Mouse (Mus musculus): ENCODE measurements around the gene Akirin1. TPM values are rescaled to one million over a fixed set of nuclear protein-coding genes. Genes with fewer than 3 reads are reported as not detected.

Akirin1 gene
- polyA plus RNA-seq, 1 experiment from 2014 or later: 93.4 TPM

- H3K9me3 ChIP-seq: no peaks in the 10 kb centered on the region
- peaks cover 38% of the 10 kb centered on the region for H3K36me3 ChIP-seq
- peaks cover 9% of the 10 kb centered on the region for H3K4me1 ChIP-seq (replicated peaks)
- H3K4me3 ChIP-seq (replicated peaks): no peak overlapping the region
- H3K27ac ChIP-seq: no peak overlapping the region
- 98% methylated on average over 2 of the region's 3 CpGs for WGBS
- no peaks in the 10 kb centered on the region for H3K27me3 ChIP-seq
- no peak overlapping the region for H3K9ac ChIP-seq (replicated peaks)
- no peak for ATAC-seq
- H3K4me2 ChIP-seq (replicated peaks): no peak overlapping the region
These were observed 37.7 kb downstream of the Akirin1 start for GRCm38 (mm10) chr4:123712431-123712830.

- H3K27me3 ChIP-seq: no peaks in the 10 kb centered on the region
These were observed 42.8 kb downstream of the Akirin1 start for GRCm38 (mm10) chr4:123707340-123707739.

GRCm38 (mm10) chr4:123705340-123705739 lies 44.8 kb downstream of the Akirin1 start:
- no peaks in the 10 kb centered on the region for H3K27me3 ChIP-seq
- no peaks in the 10 kb centered on the region for H3K4me1 ChIP-seq (replicated peaks)
- no peak overlapping the region for H3K4me3 ChIP-seq (replicated peaks)
- H3K9me3 ChIP-seq: no peaks in the 10 kb centered on the region
- H3K9ac ChIP-seq (replicated peaks): no peak overlapping the region
- H3K4me2 ChIP-seq (replicated peaks): no peak overlapping the region
- ATAC-seq: no peak
- no peak overlapping the region for H3K27ac ChIP-seq
- no peaks in the 10 kb centered on the region for H3K36me3 ChIP-seq
- 93% methylated on average over 2 of the region's 2 CpGs for WGBS

More at GRCm38 (mm10) chr4:123707340-123707739, 42.8 kb downstream of the Akirin1 start:
- Histone ChIP-seq H3K9me3 (no peaks in the 10 kb centered on the region), H3K27ac (no peak overlapping the region), H3K4me2 (replicated peaks) (no peak overlapping the region), H3K9ac (replicated peaks) (no peak overlapping the region), H3K36me3 (peaks cover 13% of the 10 kb centered on the region), H3K4me1 (replicated peaks) (no peaks in the 10 kb centered on the region), H3K4me3 (replicated peaks) (no peak overlapping the region)
- ATAC-seq: no peak
- WGBS: 94% methylated on average over 5 of the region's 5 CpGs

- no peak overlapping the region for H3K4me3 ChIP-seq (replicated peaks)
- ATAC-seq: no peak
- H3K9me3 ChIP-seq: no peaks in the 10 kb centered on the region
- no peak overlapping the region for H3K27ac ChIP-seq
- H3K4me1 ChIP-seq (replicated peaks): no peaks in the 10 kb centered on the region
- no peaks in the 10 kb centered on the region for H3K36me3 ChIP-seq
- 86% methylated on average over 12 of the region's 12 CpGs for WGBS
- H3K4me2 ChIP-seq (replicated peaks): no peak overlapping the region
- no peak overlapping the region for H3K9ac ChIP-seq (replicated peaks)
- H3K27me3 ChIP-seq: no peaks in the 10 kb centered on the region
These were observed 56.8 kb downstream of the Akirin1 start for GRCm38 (mm10) chr4:123693384-123693783.

- no peaks in the 10 kb centered on the region for H3K36me3 ChIP-seq
- no peak overlapping the region for H3K27ac ChIP-seq
- H3K4me2 ChIP-seq (replicated peaks): no peak overlapping the region
- no peak overlapping the region for H3K4me3 ChIP-seq (replicated peaks)
- ATAC-seq: no peak
- no peaks in the 10 kb centered on the region for H3K27me3 ChIP-seq
- H3K4me1 ChIP-seq (replicated peaks): peaks cover 3% of the 10 kb centered on the region; the same call in 1 of the 2 replicates
- 83% methylated on average over 3 of the region's 3 CpGs for WGBS
- H3K9ac ChIP-seq (replicated peaks): no peak overlapping the region
- no peaks in the 10 kb centered on the region for H3K9me3 ChIP-seq
These were observed 58.1 kb downstream of the Akirin1 start for GRCm38 (mm10) chr4:123692071-123692470.

GRCm38 (mm10) chr4:123690311-123690710 lies 59.8 kb downstream of the Akirin1 start:
- WGBS: 83% methylated on average over 10 of the region's 10 CpGs
- no peaks in the 10 kb centered on the region for H3K9me3 ChIP-seq
- no peaks in the 10 kb centered on the region for H3K36me3 ChIP-seq
- peaks cover 4% of the 10 kb centered on the region; the same call in 1 of the 2 replicates for H3K27me3 ChIP-seq
- no peak overlapping the region for H3K27ac ChIP-seq
- H3K4me2 ChIP-seq (replicated peaks): no peak overlapping the region
- no peak overlapping the region for H3K9ac ChIP-seq (replicated peaks)
- no peak overlapping the region for H3K4me3 ChIP-seq (replicated peaks)
- H3K4me1 ChIP-seq (replicated peaks): peaks cover 15% of the 10 kb centered on the region
- no peak for ATAC-seq

GRCm38 (mm10) chr4:123687025-123687781 lies 62.9 kb downstream of the Akirin1 start:
- Histone ChIP-seq H3K4me2 (replicated peaks) (peak overlapping the region; percentile 91), H3K4me3 (replicated peaks) (peak overlapping the region; percentile 90), H3K36me3 (peaks cover 17% of the 10 kb centered on the region), H3K27me3 (peaks cover 4% of the 10 kb centered on the region; the same call in 1 of the 2 replicates), H3K9ac (replicated peaks) (peak overlapping the region; percentile 97), H3K9me3 (no peaks in the 10 kb centered on the region), H3K27ac (peak overlapping the region; percentile 92), H3K4me1 (replicated peaks) (peaks cover 29% of the 10 kb centered on the region)
- WGBS: under 1% methylated on average over 65 of the region's 89 CpGs
- peak; percentile 75 for ATAC-seq

- H3K27me3 ChIP-seq: peaks cover 4% of the 10 kb centered on the region; the same call in 1 of the 2 replicates
- H3K36me3 ChIP-seq: peaks cover 22% of the 10 kb centered on the region
- H3K9me3 ChIP-seq: no peaks in the 10 kb centered on the region
- H3K4me1 ChIP-seq (replicated peaks): peaks cover 31% of the 10 kb centered on the region
- H3K9ac ChIP-seq (replicated peaks): peak overlapping the region; percentile 97
- peak overlapping the region; percentile 90 for H3K4me3 ChIP-seq (replicated peaks)
- peak overlapping the region; percentile 92 for H3K27ac ChIP-seq
- H3K4me2 ChIP-seq (replicated peaks): peak overlapping the region; percentile 91
- peak; percentile 75 for ATAC-seq
- under 1% methylated on average over 47 of the region's 56 CpGs for whole genome bisulfite sequencing
These were observed 63.6 kb downstream of the Akirin1 start for GRCm38 (mm10) chr4:123686368-123687024.

- H3K9ac ChIP-seq (replicated peaks): peak overlapping the region; percentile 97
- WGBS: 46% methylated on average over 8 of the region's 8 CpGs
- H3K27me3 ChIP-seq: peaks cover 4% of the 10 kb centered on the region; the same call in 1 of the 2 replicates
- H3K4me3 ChIP-seq (replicated peaks): peak overlapping the region; percentile 90
- H3K9me3 ChIP-seq: no peaks in the 10 kb centered on the region
- peak overlapping the region; percentile 91 for H3K4me2 ChIP-seq (replicated peaks)
- H3K4me1 ChIP-seq (replicated peaks): peaks cover 39% of the 10 kb centered on the region
- H3K27ac ChIP-seq: peak overlapping the region; percentile 92
- H3K36me3 ChIP-seq: peaks cover 29% of the 10 kb centered on the region
- peak; percentile 19 for ATAC-seq
These were observed 64.5 kb downstream of the Akirin1 start for GRCm38 (mm10) chr4:123685506-123686242.

- WGBS: 80% methylated on average over 7 of the region's 7 CpGs
- Histone ChIP-seq H3K4me1 (replicated peaks) (peaks cover 43% of the 10 kb centered on the region), H3K9me3 (no peaks in the 10 kb centered on the region), H3K4me3 (replicated peaks) (peak overlapping the region; percentile 90), H3K4me2 (replicated peaks) (peak overlapping the region; percentile 91), H3K27ac (no peak overlapping the region), H3K36me3 (peaks cover 34% of the 10 kb centered on the region), H3K9ac (replicated peaks) (peak overlapping the region; percentile 97), H3K27me3 (peaks cover 4% of the 10 kb centered on the region; the same call in 1 of the 2 replicates)
- ATAC-seq: no peak
These were observed 65.1 kb downstream of the Akirin1 start for GRCm38 (mm10) chr4:123685046-123685445.
